Mouse (Mus musculus) intestine, embryonic 15.5 days (tissue): Measurements from ENCODE around the gene Pnma3. TPM values are rescaled to one million over a fixed set of nuclear protein-coding genes. Genes with fewer than 3 reads are reported as not detected.
"Not testable (repeated sequence)": the region's sequence is repeated elsewhere in the genome, so short reads cannot be mapped to it uniquely, and the experiment has no call there.

Source experiments
- ATAC-seq: fragments of 200-750 bp; cut with Nextera tagmentation; 2 replicates; pipeline ENCODE4 v1.8.0; 2017; ENCODE audit warnings: moderate TSS enrichment, moderate library complexity
- H3K27ac ChIP-seq: fragments of 300-500 bp; sonication (generic); 2 replicates; pipeline ENCODE4 v1.5.1; 2015; ENCODE audit warnings: mild to moderate bottlenecking, inconsistent platforms
- H3K27me3 ChIP-seq: fragments of 300-500 bp; sonication (generic); replicated peaks from 2 replicates; pipeline ENCODE4 v1.6.1; 2015; ENCODE audit warnings: inconsistent platforms
- H3K36me3 ChIP-seq: fragments of 300-500 bp; sonication (generic); 2 replicates; pipeline ENCODE4 v1.6.1; 2015; ENCODE audit warnings: inconsistent platforms
- H3K4me1 ChIP-seq: fragments of 300-500 bp; sonication (generic); replicated peaks from 2 replicates; pipeline ENCODE4 v1.6.1; 2015; ENCODE audit warnings: inconsistent platforms
- H3K4me2 ChIP-seq: fragments of 300-500 bp; sonication (generic); replicated peaks from 2 replicates; pipeline ENCODE4 v1.6.1; 2015; ENCODE audit warnings: mild to moderate bottlenecking, inconsistent platforms
- H3K4me3 ChIP-seq: fragments of 300-500 bp; sonication (generic); replicated peaks from 2 replicates; pipeline ENCODE4 v1.5.1; 2015; ENCODE audit warnings: inconsistent platforms
- H3K9ac ChIP-seq: fragments of 300-500 bp; sonication (generic); 2 replicates; pipeline ENCODE4 v1.6.1; 2015; ENCODE audit warnings: inconsistent platforms
- H3K9me3 ChIP-seq: fragments of 300-500 bp; sonication (generic); 2 replicates; pipeline ENCODE4 v1.6.1; 2016; ENCODE audit warnings: inconsistent platforms
- WGBS: fragments of 180-500 bp; shearing (Covaris S2); methylation state at CpG from one replicate; pipeline ENCODE4 v1.1.7; 2015; 5-methylcytosine and 5-hydroxymethylcytosine counted together
- polyA plus RNA-seq: library from polyadenylated mRNA; unstranded; fragments of >200 nt; fragmentation: Nextera tagmentation; extraction: Ambion mirVana; gene quantifications from 2 replicates; pipeline ENCODE4 v1.2.1, GENCODE M21; 2015

Gene Pnma3
- 0.16 TPM in 1 of 2 replicates, not detected in the other for polyA plus RNA-seq

DNA sequence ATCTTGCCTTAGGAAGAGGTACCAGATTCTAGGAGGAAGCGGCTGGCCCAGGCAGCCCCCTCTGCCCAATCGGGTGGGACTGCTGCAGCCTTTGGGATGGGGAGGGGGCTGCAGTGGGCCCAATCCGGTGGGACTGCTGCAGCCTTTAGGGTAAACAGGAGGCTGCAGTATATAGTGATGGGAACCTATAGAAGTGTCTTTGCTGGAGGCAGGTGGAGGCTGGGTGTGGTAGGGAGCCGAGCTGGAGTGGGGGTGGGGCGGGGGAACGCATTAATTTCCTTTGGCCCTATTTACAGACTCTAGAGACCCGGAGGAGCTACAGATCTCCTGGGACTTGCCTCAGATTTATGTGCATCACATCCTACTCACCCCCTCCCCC lies at the start of gene Pnma3:
Gene Pnma3 (plus strand): TSS at position 373 of the 379 bp plus-strand sequence.
- no peaks in the 10 kb centered on the region for H3K9me3 ChIP-seq
- no peaks in the 10 kb centered on the region for H3K4me1 ChIP-seq
- no peak for ATAC-seq
- WGBS: 37% methylated on average over 7 of the region's 7 CpGs
- H3K36me3 ChIP-seq: no peaks in the 10 kb centered on the region
- no peak within 1 kb of the TSS for H3K4me3 ChIP-seq
- H3K27me3 ChIP-seq: no peaks in the 10 kb centered on the region
- H3K4me2 ChIP-seq: peak within 1 kb of the TSS; percentile 38
- H3K9ac ChIP-seq: no peak within 1 kb of the TSS
- no peak within 1 kb of the TSS for H3K27ac ChIP-seq

DNA sequence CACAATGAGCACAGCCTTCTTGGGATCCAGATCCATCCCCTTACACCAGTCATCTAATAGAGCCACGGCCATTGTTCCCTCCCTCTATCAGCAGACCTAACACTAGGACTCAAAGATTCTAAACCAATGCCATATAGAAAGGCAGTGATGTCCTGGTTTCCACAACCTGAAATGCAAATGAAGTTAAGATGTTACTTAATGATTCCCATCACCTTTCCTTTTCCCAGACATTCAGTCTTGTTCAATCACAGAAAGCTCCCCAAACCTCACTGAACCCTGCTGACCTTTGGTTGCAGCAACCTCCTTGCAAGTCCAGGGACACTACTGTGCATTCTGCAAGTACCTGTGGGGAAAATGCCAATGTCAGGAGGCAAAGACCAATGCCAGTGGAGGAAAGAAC lies 27.6 kb upstream of the Pnma3 start, which contains the start of gene Pnma5:
Gene Pnma5 (minus strand): TSS at position 101 of the 400 bp plus-strand sequence.
- H3K4me3 ChIP-seq: no peak within 1 kb of the TSS
- no peak for ATAC-seq
- WGBS: 81% methylated on average over 1 of the region's 1 CpGs
- H3K4me1 ChIP-seq: no peaks in the 10 kb centered on the region
- no peaks in the 10 kb centered on the region for H3K27me3 ChIP-seq
- H3K9ac ChIP-seq: no peak within 1 kb of the TSS
- no peak within 1 kb of the TSS for H3K4me2 ChIP-seq
- no peaks in the 10 kb centered on the region for H3K36me3 ChIP-seq
- no peaks in the 10 kb centered on the region for H3K9me3 ChIP-seq
- H3K27ac ChIP-seq: no peak within 1 kb of the TSS

DNA sequence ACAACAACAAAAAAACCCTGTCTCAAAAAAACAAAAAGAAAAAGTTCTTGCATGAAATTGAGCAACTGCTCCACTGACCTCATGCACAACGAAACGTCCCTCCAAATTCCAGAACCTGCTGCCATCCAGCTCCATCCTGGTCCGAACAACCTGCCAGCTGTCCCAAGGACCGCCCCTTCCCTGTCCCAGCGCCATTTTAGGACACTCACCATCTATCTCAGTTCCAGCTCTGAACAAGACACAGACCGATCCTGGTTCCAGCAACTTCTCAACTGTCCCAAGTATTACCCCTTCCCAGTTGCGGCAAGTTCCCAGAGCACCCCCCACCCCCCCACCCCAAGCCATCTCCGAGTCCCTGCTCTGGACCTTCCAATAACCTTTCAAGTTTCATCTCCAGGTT lies 25.8 kb upstream of the Pnma3 start:
- Histone ChIP-seq H3K27ac (no peak overlapping the region), H3K4me3 (no peak overlapping the region), H3K9ac (no peak overlapping the region), H3K9me3 (no peaks in the 10 kb centered on the region), H3K4me2 (no peak overlapping the region), H3K4me1 (no peaks in the 10 kb centered on the region), H3K27me3 (no peaks in the 10 kb centered on the region), H3K36me3 (no peaks in the 10 kb centered on the region)
- 86% methylated on average over 8 of the region's 8 CpGs for WGBS
- no peak for ATAC-seq

DNA sequence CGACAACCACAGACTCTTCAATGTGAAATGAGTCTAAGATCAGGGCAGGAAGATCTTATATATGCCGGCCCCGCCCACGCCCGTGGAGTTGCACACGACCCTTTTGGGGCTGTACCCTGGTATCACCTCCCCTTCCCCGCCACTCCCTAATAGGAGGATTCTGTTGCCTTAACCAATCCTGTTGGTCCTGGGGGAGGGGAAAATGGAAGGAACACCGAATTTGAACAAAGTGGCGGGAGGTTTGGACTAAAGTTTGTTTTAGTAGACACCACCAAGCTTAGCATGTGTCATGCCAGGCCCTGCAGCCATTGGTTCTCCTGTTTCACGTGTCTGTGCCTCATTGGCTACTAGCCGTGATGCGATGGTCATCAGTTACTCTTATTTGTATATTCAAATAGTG lies 24.9 kb upstream of the Pnma3 start:
- 88% methylated on average over 12 of the region's 12 CpGs for WGBS
- Histone ChIP-seq H3K27ac (no peak overlapping the region), H3K27me3 (no peaks in the 10 kb centered on the region), H3K36me3 (no peaks in the 10 kb centered on the region), H3K4me3 (no peak overlapping the region), H3K4me2 (no peak overlapping the region), H3K9ac (no peak overlapping the region), H3K9me3 (no peaks in the 10 kb centered on the region), H3K4me1 (no peaks in the 10 kb centered on the region)
- ATAC-seq: no peak

DNA sequence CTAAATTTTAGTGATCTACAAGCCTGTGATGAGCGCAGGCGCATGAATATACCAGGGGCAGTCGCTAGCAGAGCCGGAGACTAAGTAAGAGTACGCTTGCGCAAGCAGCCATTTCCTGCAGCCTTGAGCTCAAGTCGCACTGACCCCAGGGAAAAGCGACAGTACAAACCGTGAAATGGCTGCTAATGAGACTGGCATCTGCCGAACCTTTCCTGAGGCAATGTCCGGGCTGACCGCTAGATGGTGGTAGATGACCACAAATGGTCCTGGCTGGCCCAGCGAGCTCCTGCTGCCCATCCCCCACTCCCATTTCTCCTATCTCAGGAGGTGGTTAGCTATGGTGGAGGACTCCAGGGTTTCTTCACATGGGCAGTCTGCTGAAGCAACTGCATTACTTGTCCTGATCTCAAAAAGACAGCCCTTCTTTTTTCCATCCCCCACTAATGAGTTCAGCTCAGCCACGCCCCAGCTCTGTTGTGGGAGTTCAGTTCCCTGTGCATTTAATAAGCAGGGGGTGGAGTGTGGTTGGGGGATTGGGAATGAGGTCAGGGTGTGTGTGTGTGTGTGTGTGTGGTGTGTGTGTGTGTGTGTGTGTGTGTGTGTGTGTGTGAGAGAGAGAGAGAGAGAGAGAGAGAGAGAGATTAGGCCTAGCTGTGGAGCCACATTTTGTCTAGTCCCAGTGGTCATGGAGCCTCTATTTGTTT lies 10.6 kb upstream of the Pnma3 start:
- Histone ChIP-seq H3K27ac (no peak overlapping the region), H3K9me3 (no peaks in the 10 kb centered on the region), H3K27me3 (no peaks in the 10 kb centered on the region), H3K4me2 (0 out of 2 replicates have a peak overlapping the region, but pooled peaks have one; percentile 14), H3K4me1 (no peaks in the 10 kb centered on the region), H3K36me3 (no peaks in the 10 kb centered on the region), H3K9ac (no peak overlapping the region), H3K4me3 (no peak overlapping the region)
- ATAC-seq: peak; percentile 94
- 20% methylated on average over 14 of the region's 14 CpGs for WGBS

DNA sequence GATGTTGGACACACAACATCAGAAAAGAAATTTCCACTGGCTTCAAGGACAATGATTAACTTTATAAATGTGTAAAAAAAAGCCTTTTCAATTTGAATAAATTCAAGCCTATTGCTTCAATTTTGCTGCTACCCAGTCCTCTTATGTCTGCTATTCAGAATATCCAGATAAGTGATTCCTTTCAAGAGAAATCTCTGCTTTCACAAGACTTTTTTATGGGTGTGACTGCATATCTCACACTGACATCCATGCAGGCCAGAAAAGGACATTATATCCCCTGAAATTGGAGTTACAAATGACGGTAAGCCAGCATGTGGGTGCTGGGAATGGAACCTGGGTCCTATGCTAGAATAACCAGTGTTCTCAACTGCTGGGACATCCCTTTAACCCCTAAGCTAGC lies 3.1 kb upstream of the Pnma3 start:
- no peak overlapping the region for H3K4me3 ChIP-seq
- H3K4me2 ChIP-seq: no peak overlapping the region
- no peak overlapping the region for H3K9ac ChIP-seq
- no peak overlapping the region for H3K27ac ChIP-seq
- H3K27me3 ChIP-seq: no peaks in the 10 kb centered on the region
- no peaks in the 10 kb centered on the region for H3K9me3 ChIP-seq
- 74% methylated on average over 1 of the region's 1 CpGs for WGBS
- no peaks in the 10 kb centered on the region for H3K4me1 ChIP-seq
- no peaks in the 10 kb centered on the region for H3K36me3 ChIP-seq
- ATAC-seq: no peak

DNA sequence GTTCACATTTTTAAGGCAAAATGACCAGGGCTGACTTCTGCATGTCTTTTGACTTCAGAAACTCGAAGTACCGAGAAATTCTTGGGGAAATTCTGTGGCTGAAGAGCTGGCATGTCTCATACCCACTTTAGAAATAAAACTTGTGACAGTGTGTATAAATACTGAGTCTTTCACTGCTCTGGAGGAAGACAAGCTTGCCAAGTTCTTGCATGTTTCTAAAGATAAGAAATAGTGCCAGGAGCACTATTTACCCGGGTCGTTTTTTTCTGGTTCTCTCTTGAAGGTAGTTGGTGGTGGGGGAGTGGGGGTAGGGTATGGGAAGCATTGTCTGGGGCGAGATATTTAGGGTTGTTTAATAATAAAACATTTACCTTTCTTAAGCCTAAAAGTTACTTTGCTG lies 2.3 kb upstream of the Pnma3 start:
- no peaks in the 10 kb centered on the region for H3K4me1 ChIP-seq
- no peaks in the 10 kb centered on the region for H3K9me3 ChIP-seq
- no peaks in the 10 kb centered on the region for H3K36me3 ChIP-seq
- no peak overlapping the region for H3K4me3 ChIP-seq
- no peaks in the 10 kb centered on the region for H3K27me3 ChIP-seq
- no peak overlapping the region for H3K4me2 ChIP-seq
- H3K27ac ChIP-seq: no peak overlapping the region
- WGBS: 45% methylated on average over 5 of the region's 5 CpGs
- no peak for ATAC-seq
- no peak overlapping the region for H3K9ac ChIP-seq

DNA sequence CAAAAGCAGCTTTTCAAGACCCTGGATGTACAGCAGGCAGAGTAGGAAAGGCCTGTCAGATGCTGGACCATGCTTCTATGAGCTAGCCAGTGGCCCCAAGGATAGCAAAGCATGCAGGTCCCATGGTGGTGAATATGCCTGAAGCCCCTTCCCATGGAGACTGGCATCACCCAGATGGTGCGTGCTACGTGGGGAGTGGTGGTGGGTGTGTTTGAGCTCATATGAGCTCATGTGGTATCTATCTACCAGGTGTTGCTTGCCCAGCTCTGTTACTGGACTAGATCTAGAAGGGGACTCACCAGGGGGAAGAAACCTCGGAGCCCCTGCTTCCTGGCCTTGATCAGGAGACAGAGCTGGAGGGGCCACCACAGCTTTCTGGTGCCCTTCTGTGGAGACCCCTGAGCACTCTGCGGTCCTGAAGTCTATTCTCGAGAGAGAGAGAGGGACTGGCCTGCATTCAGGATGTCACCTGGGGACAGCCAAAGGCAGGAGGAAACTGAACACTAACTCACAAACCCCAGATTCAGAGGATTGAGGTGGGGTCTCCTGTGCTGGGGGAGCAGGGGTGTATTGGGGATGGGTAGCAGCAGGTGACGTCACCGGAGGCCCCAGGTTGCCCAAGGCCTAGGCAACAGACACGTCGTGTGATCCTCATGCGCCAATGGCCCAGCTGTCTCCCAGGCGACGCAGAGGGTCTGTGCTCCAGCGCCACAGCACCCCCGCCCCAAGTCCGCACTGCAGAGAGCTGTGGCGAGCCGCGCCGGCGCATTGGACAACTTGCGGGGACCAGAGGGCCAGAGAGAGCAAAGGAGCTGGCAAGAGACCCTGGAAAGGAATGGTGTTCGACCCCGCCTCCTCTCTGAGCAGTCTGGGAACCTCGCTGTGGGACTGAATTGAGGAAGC lies 824 bp upstream of the Pnma3 start:
- Histone ChIP-seq H3K4me1 (no peaks in the 10 kb centered on the region), H3K4me3 (no peak overlapping the region), H3K27me3 (no peaks in the 10 kb centered on the region), H3K9ac (no peak overlapping the region), H3K9me3 (no peaks in the 10 kb centered on the region), H3K4me2 (peak overlapping the region; percentile 38), H3K27ac (no peak overlapping the region), H3K36me3 (no peaks in the 10 kb centered on the region)
- 43% methylated on average over 24 of the region's 24 CpGs for WGBS
- ATAC-seq: no peak

DNA sequence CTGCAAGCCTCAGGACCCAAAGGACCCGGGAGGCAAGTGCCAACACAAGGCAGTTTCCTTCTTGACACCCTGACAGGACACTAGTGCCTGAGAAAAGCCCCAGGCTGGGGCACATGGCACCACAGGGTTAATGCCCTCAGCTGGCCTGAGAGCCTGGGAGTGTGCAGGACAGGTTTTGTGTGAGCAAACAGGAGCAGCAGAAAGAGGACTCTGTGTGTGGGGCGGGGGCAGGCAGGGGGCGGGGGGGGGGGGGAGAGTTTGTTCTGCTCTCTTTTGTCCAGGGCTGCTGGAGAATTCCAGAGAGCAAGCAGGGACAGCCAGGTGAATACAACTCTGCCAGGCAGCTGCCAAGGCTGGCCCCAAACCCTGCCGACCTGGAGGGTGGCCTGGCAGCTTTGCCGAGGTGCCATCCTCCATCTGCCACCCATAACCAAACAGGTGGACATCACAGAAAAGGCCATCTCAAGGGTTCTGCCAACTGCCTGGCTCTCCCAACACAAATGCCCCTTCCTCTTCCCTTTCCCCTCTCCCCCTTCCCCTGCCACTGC lies 2.3 kb downstream of the Pnma3 start:
- not testable (repeated sequence) for H3K9me3 ChIP-seq, H3K4me3 ChIP-seq, H3K4me2 ChIP-seq, H3K9ac ChIP-seq, H3K36me3 ChIP-seq, H3K27me3 ChIP-seq, ATAC-seq, H3K27ac ChIP-seq, H3K4me1 ChIP-seq
- no CpG with 5 or more reads among the region's 5 CpGs for WGBS

DNA sequence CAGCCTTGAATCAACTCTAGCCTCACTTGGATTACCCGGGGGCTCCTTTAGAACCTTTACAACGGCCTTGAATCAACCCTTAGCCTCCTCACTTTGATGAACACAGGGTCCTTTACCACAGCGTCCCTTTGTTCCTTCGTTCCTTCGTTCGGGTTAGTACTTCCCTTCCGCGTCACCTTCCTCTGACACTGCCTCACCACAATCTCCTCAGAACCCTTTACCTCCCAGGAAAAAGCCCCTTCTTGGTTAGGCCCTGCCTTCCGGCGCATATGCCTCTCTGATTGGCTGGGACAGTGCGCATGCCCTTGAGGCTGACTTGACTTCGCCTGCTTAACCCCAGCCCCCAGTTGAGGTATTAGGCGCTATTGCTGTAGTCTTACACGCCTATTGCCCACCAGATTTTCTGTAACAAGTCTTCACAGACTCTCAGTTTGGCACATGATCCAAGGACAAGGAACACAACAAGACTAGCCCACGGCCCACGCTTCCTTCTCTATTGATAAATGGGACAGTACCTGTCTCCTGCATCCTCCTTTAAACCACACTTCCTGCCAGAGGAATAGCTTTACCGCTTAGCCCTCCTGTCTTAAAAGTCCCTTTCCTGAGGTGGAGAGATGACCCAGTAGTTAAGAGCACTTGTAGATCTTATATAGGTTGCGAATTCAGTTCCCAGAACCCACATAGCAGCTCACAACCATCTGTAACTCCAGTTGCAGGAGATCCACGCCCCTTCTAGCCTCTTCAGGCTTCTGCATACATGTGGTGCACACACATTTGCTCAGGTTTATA lies 17.9 kb downstream of the Pnma3 start, which contains the start of gene Xlr4a:
Gene Xlr4a (minus strand): TSS at position 212 of the 789 bp plus-strand sequence.
- H3K27ac ChIP-seq, H3K36me3 ChIP-seq, H3K27me3 ChIP-seq, ATAC-seq, H3K9me3 ChIP-seq, H3K4me3 ChIP-seq, H3K9ac ChIP-seq, H3K4me1 ChIP-seq, H3K4me2 ChIP-seq: not testable (repeated sequence)
- WGBS: 79% methylated on average over 19 of the region's 19 CpGs

DNA sequence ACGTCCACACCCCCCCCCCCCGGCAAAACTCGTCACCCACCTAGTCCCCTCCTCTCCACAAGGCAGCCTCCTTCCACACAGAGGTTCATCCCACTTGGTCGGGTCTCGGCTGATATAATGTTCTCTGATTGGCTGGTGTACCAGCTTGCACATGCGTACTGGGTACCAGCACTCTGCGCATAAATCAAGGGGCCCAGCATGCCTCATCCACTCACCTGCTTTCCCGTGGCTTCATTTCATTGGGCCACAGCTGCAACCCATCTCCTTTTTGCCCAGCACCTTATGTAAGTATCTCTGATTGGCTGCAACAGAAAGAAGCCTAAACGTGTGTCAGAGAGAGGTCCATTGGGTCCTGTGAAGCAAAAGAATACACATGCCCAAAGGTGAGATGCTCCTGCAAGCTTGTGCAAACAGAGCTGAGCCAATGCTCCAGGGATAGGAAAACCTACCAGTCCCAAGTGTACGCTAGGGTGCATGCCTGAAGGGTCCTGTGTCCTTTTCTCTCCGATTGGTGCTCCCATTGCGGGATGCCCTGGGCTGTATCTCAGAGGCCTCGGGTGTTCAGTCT lies 32.4 kb downstream of the Pnma3 start, which contains the start of gene Xlr3a:
Gene Xlr3a (minus strand): TSS at position 155 of the 568 bp plus-strand sequence.
- H3K9ac ChIP-seq, H3K9me3 ChIP-seq, H3K27ac ChIP-seq, H3K4me2 ChIP-seq, H3K4me3 ChIP-seq, ATAC-seq, H3K36me3 ChIP-seq, H3K27me3 ChIP-seq, H3K4me1 ChIP-seq: not testable (repeated sequence)
- WGBS: 68% methylated on average over 13 of the region's 13 CpGs
